Mouse (Mus musculus): Measurements from ENCODE around the gene Fcgrt.

DNA sequence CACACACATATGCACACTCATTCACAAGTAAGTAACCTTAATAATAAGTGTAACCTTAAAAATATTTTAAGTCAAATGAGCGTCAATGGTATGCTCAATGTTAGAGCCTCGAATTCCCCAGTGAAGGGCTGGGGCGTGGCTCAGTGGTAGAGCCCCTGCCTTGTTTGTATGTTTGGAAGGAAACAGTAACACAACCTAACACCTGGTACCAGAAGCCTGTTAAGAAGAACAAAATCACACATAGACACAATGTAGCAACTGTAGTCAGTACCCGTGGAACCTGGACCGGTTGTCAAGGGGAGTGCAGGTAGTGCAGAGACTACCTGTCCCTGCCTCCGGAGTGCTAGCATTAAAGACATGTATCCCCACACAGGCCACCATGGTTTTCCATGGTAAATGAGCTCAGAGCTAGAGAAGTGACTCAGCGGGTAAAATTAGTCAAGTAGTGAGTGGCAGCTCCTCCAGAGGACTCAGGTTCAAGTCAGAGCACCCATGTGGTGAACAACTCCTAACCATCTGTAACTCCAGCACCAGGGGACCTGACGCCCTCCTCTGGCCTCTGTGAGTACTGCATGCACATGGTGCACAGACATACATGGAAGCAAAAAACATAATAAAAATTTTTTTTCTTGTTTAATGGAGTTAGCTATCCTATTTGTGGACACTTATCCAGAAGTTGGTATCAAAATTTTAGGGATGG is 5.0 kb downstream of the Fcgrt start:
- TF ChIP-seq CTCF (IDR thresholded peaks at IDR 0.05; ENCODE audit: extremely low read depth, insufficient read depth, low read length) (no peak), POLR2A (IDR thresholded peaks at IDR 0.05; ENCODE audit: extremely low read depth, insufficient read depth, low read length) (no peak)
